Comparison of ENCODE assay signal across 25 mouse cellular contexts in the genomic region with DNA sequence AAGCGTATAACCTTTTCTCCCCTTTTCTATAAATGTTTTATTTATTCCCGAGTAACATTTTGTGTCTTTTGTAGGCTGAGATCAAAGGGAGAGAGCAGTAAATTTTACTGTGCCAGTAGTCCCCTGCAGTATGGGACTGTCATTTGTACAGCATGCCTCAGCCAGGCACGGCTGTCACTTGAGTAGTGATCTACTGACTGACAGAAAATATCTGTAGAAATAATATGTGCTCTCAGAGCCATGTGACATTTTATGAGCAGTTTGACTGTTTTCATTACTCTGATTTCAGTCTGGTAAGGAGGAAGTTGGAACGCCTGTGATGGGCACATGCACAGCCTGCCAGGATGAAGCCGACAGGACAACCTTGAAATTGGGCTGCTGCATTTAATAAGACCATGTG.
DNase-seq lines count a peak whose midpoint lies in the region; ATAC-seq and TF ChIP-seq lines count a peak whose summit lies in the region.
"Had no signal": no experiment of that assay in that cellular context is flagged by ENCODE, and none has a peak within 500 bp of the region (broad histone marks: within the 10 kb centered on the region; RNA-seq: fewer than 3 reads in every experiment).

No protein-coding gene starts in this region.

- H3K9me3 ChIP-seq in midbrain, embryonic 12.5 days, result no peaks in the 10 kb centered on the region
- no peaks in the 10 kb centered on the region for H3K9me3 ChIP-seq in midbrain, postnatal 0 days (ENCODE audit: low read length)
- no peaks in the 10 kb centered on the region for H3K9me3 ChIP-seq in liver, embryonic 11.5 days (ENCODE audit: control insufficient read depth, low read length)
- H3K9me3 ChIP-seq: embryonic facial prominence, embryonic 12.5 days; heart, embryonic 12.5 days; hindbrain, embryonic 12.5 days; liver, embryonic 15.5 days; megakaryocyte, embryonic 14.5 days; stomach, embryonic 15.5 days had no signal

- H3K27me3 ChIP-seq in midbrain, embryonic 12.5 days, result no peaks in the 10 kb centered on the region
- H3K27me3 ChIP-seq in midbrain, postnatal 0 days (ENCODE audit: insufficient read depth, low read length), result no peaks in the 10 kb centered on the region
- no peaks in the 10 kb centered on the region for H3K27me3 ChIP-seq in liver, embryonic 11.5 days (replicated peaks; ENCODE audit: control insufficient read depth, insufficient read depth, low read length)
- H3K27me3 ChIP-seq: embryonic facial prominence, embryonic 12.5 days; heart, embryonic 12.5 days; hindbrain, embryonic 12.5 days; liver, embryonic 15.5 days; megakaryocyte, embryonic 14.5 days; Patski; stomach, embryonic 15.5 days had no signal

- DNase-seq in adrenal gland, adult 2 months, result peak; percentile 14
- DNase-seq in adrenal gland, postnatal 25 days, result no peak
- peak; percentile 28 for DNase-seq in gastrocnemius, adult 2 months
- DNase-seq in gastrocnemius, postnatal 10 days, result no peak
- DNase-seq in midbrain, postnatal 0 days (ENCODE audit: low spot score), result no peak
- DNase-seq in large intestine, adult 2 months (ENCODE audit: low read depth, low spot score), result peak; percentile 16
- DNase-seq in liver, embryonic 11.5 days (ENCODE audit: low spot score), result no peak
- DNase-seq: cerebellum, postnatal 10 days; heart, adult 11 months; heart, postnatal 14 days; kidney, adult 8-10 months; kidney, postnatal 14 days; retina, postnatal 1 day; thymus, adult 18-20 months had no signal

- no peaks in the 10 kb centered on the region for H3K36me3 ChIP-seq in midbrain, embryonic 12.5 days
- H3K36me3 ChIP-seq in midbrain, postnatal 0 days (ENCODE audit: insufficient read depth, low read length), result no peaks in the 10 kb centered on the region
- H3K36me3 ChIP-seq in liver, embryonic 11.5 days (ENCODE audit: control insufficient read depth, insufficient read depth, low read length), result no peaks in the 10 kb centered on the region
- H3K36me3 ChIP-seq: embryonic facial prominence, embryonic 12.5 days; heart, embryonic 12.5 days; hindbrain, embryonic 12.5 days; liver, embryonic 15.5 days; stomach, embryonic 15.5 days had no signal

- no peak overlapping the region for H3K4me2 ChIP-seq in midbrain, embryonic 12.5 days (replicated peaks)
- no peak overlapping the region for H3K4me2 ChIP-seq in midbrain, postnatal 0 days (ENCODE audit: low read depth, low read length, poor library complexity, severe bottlenecking)
- no peak overlapping the region for H3K4me2 ChIP-seq in liver, embryonic 11.5 days
- H3K4me2 ChIP-seq: embryonic facial prominence, embryonic 12.5 days; heart, embryonic 12.5 days; hindbrain, embryonic 12.5 days; liver, embryonic 15.5 days; stomach, embryonic 15.5 days had no signal

- no peaks in the 10 kb centered on the region for H3K4me1 ChIP-seq in midbrain, embryonic 12.5 days
- H3K4me1 ChIP-seq in midbrain, postnatal 0 days (ENCODE audit: insufficient read depth, low read length), result no peaks in the 10 kb centered on the region
- H3K4me1 ChIP-seq in liver, embryonic 11.5 days (replicated peaks; ENCODE audit: control insufficient read depth, insufficient read depth, low read length), result no peaks in the 10 kb centered on the region
- H3K4me1 ChIP-seq: embryonic facial prominence, embryonic 12.5 days; liver, embryonic 15.5 days; megakaryocyte, embryonic 14.5 days; stomach, embryonic 15.5 days had no signal

- no peak overlapping the region for H3K9ac ChIP-seq in midbrain, embryonic 12.5 days (replicated peaks)
- H3K9ac ChIP-seq in midbrain, postnatal 0 days (replicated peaks; ENCODE audit: low read length, poor library complexity, severe bottlenecking), result no peak overlapping the region
- no peak overlapping the region for H3K9ac ChIP-seq in liver, embryonic 11.5 days (ENCODE audit: low read depth, low read length)
- H3K9ac ChIP-seq: embryonic facial prominence, embryonic 12.5 days; heart, embryonic 12.5 days; hindbrain, embryonic 12.5 days; liver, embryonic 15.5 days; stomach, embryonic 15.5 days had no signal

- ATAC-seq in midbrain, embryonic 12.5 days (ENCODE audit: low FRiP score, low read depth), result no peak
- no peak for ATAC-seq in midbrain, postnatal 0 days (ENCODE audit: low FRiP score)
- no peak for ATAC-seq in liver, embryonic 11.5 days (replicated peaks; ENCODE audit: low FRiP score)
- ATAC-seq: CD4-positive, CD25-positive, alpha-beta regulatory T cell, adult 4 months; Patski had no signal

- no peak for TF ChIP-seq CTCF in gastrocnemius, adult 2 months (IDR thresholded peaks at IDR 0.05)
- no peak for TF ChIP-seq CTCF in midbrain, postnatal 0 days (IDR thresholded peaks at IDR 0.05)

- 81% methylated on average over 5 of the region's 5 CpGs for WGBS in midbrain, embryonic 12.5 days
- 58% methylated on average over 5 of the region's 5 CpGs for WGBS in midbrain, postnatal 0 days
- 31% methylated on average over 5 of the region's 5 CpGs for WGBS in large intestine, adult 2 months
- WGBS in liver, embryonic 11.5 days, result 81% methylated on average over 5 of the region's 5 CpGs

- peak overlapping the region; percentile 13; the same call in 1 of the 2 replicates for H3K27ac ChIP-seq in gastrocnemius, adult 2 months
- 0 out of 2 replicates have a peak overlapping the region, but pooled peaks have one; percentile 1 for H3K27ac ChIP-seq in midbrain, embryonic 12.5 days (replicated peaks)
- H3K27ac ChIP-seq in midbrain, postnatal 0 days (ENCODE audit: low read depth, low read length), result no peak overlapping the region
- no peak overlapping the region for H3K27ac ChIP-seq in liver, embryonic 11.5 days (ENCODE audit: low read depth, low read length)
- H3K27ac ChIP-seq: embryonic facial prominence, embryonic 12.5 days; hindbrain, embryonic 12.5 days; liver, embryonic 15.5 days; stomach, embryonic 15.5 days had no signal

- intact Hi-C loops in gastrocnemius, adult 2 months (cut with DNase I), result no loop called here

- H3K4me3 ChIP-seq in gastrocnemius, adult 2 months, result no peak overlapping the region
- H3K4me3 ChIP-seq in midbrain, embryonic 12.5 days, result no peak overlapping the region
- no peak overlapping the region for H3K4me3 ChIP-seq in midbrain, postnatal 0 days (ENCODE audit: low read depth, low read length)
- H3K4me3 ChIP-seq in liver, embryonic 11.5 days (ENCODE audit: low read depth, low read length), result no peak overlapping the region
- H3K4me3 ChIP-seq: embryonic facial prominence, embryonic 12.5 days; erythroblast, embryonic 14.5 days; heart, embryonic 12.5 days; hindbrain, embryonic 12.5 days; liver, embryonic 15.5 days; megakaryocyte, embryonic 14.5 days; myocyte; stomach, embryonic 15.5 days had no signal

Comparison
In these comparisons a context has a peak if more than half of its experiments do, and no peak if none do; other contexts are left out.
1. DNase-seq: peak in adrenal gland, adult 2 months (single experiment), gastrocnemius, adult 2 months (single experiment) and large intestine, adult 2 months (single experiment); none in adrenal gland, postnatal 25 days (single experiment), gastrocnemius, postnatal 10 days (single experiment), midbrain, postnatal 0 days (single experiment) and liver, embryonic 11.5 days (single experiment).
2. H3K27ac ChIP-seq: peak in gastrocnemius, adult 2 months (single experiment) and midbrain, embryonic 12.5 days (single experiment); none in midbrain, postnatal 0 days (single experiment) and liver, embryonic 11.5 days (single experiment).